23 mouse cellular contexts compared by ENCODE assay signal in genomic region chr4:28899373-28899772, GRCm38 (mm10).
A peak's percentile ranks its signal among the peaks of the same experiment; 100 is the strongest.
DNase-seq lines count a peak whose midpoint lies in the region; ATAC-seq and TF ChIP-seq lines count a peak whose summit lies in the region.
"Had no signal": no experiment of that assay in that cellular context is flagged by ENCODE, and none has a peak within 500 bp of the region (broad histone marks: within the 10 kb centered on the region; RNA-seq: fewer than 3 reads in every experiment).

No protein-coding gene starts in this region.

- 0 out of 2 replicates have a peak, but pooled peaks cover 3% of the 10 kb centered on the region for H3K4me1 ChIP-seq in midbrain, embryonic 13.5 days (replicated peaks)
- peaks cover 1% of the 10 kb centered on the region; the same call in 1 of the 2 replicates for H3K4me1 ChIP-seq in heart, adult 2 months (ENCODE audit: control insufficient read depth, insufficient read depth, low read length)

- H3K9ac ChIP-seq in midbrain, embryonic 13.5 days (replicated peaks): no peak overlapping the region
- H3K9ac ChIP-seq in heart, adult 2 months (ENCODE audit: low read depth, low read length): no peak overlapping the region

- no peaks in the 10 kb centered on the region for H3K79me2 ChIP-seq in heart, adult 2 months (replicated peaks; ENCODE audit: control insufficient read depth, insufficient read depth, low read length)

- no peak for DNase-seq in spleen, postnatal 14 days (ENCODE audit: low spot score in 2 of 2)
- no peak for DNase-seq in heart, adult 2 months
- no peak for DNase-seq in adipocyte (ENCODE audit: low spot score)
- DNase-seq: adrenal gland, adult 2 months; adrenal gland, adult 8-10 months; adrenal gland, postnatal 10 days; adrenal gland, postnatal 14 days; adrenal gland, postnatal 25 days; adrenal gland, postnatal 36 days; B cell, adult 2 months; cerebellum, adult 11 months; cerebellum, adult 11-12 months; cerebellum, adult 18-20 months had no signal

- TF ChIP-seq POLR2A in heart, adult 2 months (IDR thresholded peaks at IDR 0.05; ENCODE audit: insufficient read depth, low read depth, low read length): no peak

- no peak overlapping the region for H3K4me3 ChIP-seq in midbrain, embryonic 13.5 days (replicated peaks)
- H3K4me3 ChIP-seq in heart, adult 2 months: no peak overlapping the region

- TF ChIP-seq CTCF in heart, adult 2 months (IDR thresholded peaks at IDR 0.05): no peak

- H3K36me3 ChIP-seq in midbrain, embryonic 13.5 days: no peaks in the 10 kb centered on the region
- no peaks in the 10 kb centered on the region for H3K36me3 ChIP-seq in heart, adult 2 months (ENCODE audit: control insufficient read depth, insufficient read depth, low read length)
- H3K36me3 ChIP-seq: G1E had no signal

- no peak for TF ChIP-seq EP300 in heart, adult 2 months (IDR thresholded peaks at IDR 0.05; ENCODE audit: insufficient read depth, low read depth, low read length)

- H3K27ac ChIP-seq in midbrain, embryonic 13.5 days: no peak overlapping the region
- no peak overlapping the region for H3K27ac ChIP-seq in heart, adult 2 months

- no peak overlapping the region for H3K4me2 ChIP-seq in midbrain, embryonic 13.5 days (replicated peaks)

- peak; percentile 54 for ATAC-seq in common myeloid progenitor, adult 5-6 weeks (replicated peaks; ENCODE audit: low read depth, poor library complexity, severe bottlenecking)
- ATAC-seq in granulocyte monocyte progenitor cell, adult 5-6 weeks (replicated peaks; ENCODE audit: poor library complexity, severe bottlenecking): peak; percentile 97
- peak; percentile 74 for ATAC-seq in megakaryocyte, adult 5-6 weeks (ENCODE audit: poor library complexity, severe bottlenecking)
- peak; percentile 91 for ATAC-seq in megakaryocyte progenitor cell, adult 5-6 weeks (replicated peaks; ENCODE audit: poor library complexity)
- no peak for ATAC-seq in midbrain, embryonic 13.5 days
- ATAC-seq: activated CD4-positive, CD25-positive, alpha-beta regulatory T cell, adult 4 months; CD4-positive, CD25-positive, alpha-beta regulatory T cell, adult 4 months; Patski had no signal

- no peaks in the 10 kb centered on the region for H3K27me3 ChIP-seq in midbrain, embryonic 13.5 days
- no peaks in the 10 kb centered on the region for H3K27me3 ChIP-seq in heart, adult 2 months (ENCODE audit: control insufficient read depth, insufficient read depth, low read length)
- H3K27me3 ChIP-seq: CH12.LX, Patski had no signal

- intact Hi-C loops in heart, adult 2 months (cut with DNase I): no loop called here

- WGBS in midbrain, embryonic 13.5 days: 84% methylated on average over 4 of the region's 4 CpGs
- WGBS in heart, adult 2 months: 89% methylated on average over 4 of the region's 4 CpGs

- H3K9me3 ChIP-seq in midbrain, embryonic 13.5 days: no peaks in the 10 kb centered on the region
- H3K9me3 ChIP-seq: G1E had no signal
